In the genomic region with DNA sequence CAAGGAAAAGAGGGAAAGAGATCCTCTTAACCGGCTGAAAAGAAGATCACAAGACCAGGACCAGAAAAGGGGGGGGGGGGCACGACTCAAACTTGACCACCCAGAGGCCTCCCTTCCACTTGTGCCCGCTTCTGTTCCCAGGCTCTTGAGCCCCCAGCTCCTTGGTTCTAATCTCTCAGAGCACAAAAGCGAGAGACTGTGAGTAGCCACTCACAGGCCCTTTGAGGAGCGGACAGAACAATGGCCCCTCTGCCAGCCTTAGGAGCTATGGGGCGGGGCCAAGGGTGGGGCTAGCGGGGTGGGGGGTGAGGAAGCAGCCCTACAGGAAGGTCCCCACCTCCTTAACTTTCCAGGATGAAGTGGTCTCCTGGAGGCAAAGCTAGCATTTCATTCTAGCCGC, we compare ENCODE assay signal across 14 mouse cellular contexts.
DNase-seq lines count a peak whose midpoint lies in the region; ATAC-seq and TF ChIP-seq lines count a peak whose summit lies in the region.
"Had no signal": no experiment of that assay in that cellular context is flagged by ENCODE, and none has a peak within 500 bp of the region (broad histone marks: within the 10 kb centered on the region; RNA-seq: fewer than 3 reads in every experiment).

No protein-coding gene starts in this region.

- H3K4me3 ChIP-seq in heart, embryonic 14.5 days (ENCODE audit: control insufficient read depth in 1 of 2, insufficient read depth in 1 of 2, low read depth in 1 of 2, low read length in 2 of 2), result no peak overlapping the region
- peak overlapping the region; percentile 35 for H3K4me3 ChIP-seq in midbrain, embryonic 10.5 days
- no peak overlapping the region for H3K4me3 ChIP-seq in midbrain, postnatal 0 days (ENCODE audit: low read depth, low read length)
- H3K4me3 ChIP-seq in forebrain, embryonic 12.5 days (replicated peaks), result no peak overlapping the region
- H3K4me3 ChIP-seq in neural tube, embryonic 15.5 days (replicated peaks), result no peak overlapping the region
- H3K4me3 ChIP-seq: embryonic facial prominence, embryonic 15.5 days; liver, embryonic 13.5 days had no signal

- no peak for DNase-seq in heart, postnatal 14 days
- DNase-seq in midbrain, embryonic 10.5 days (ENCODE audit: low spot score), result peak; percentile 78
- no peak for DNase-seq in midbrain, postnatal 0 days (ENCODE audit: low spot score)
- no peak for DNase-seq in left cerebral cortex, postnatal 14 days (ENCODE audit: low spot score in 2 of 2)
- DNase-seq in left cerebral cortex, adult 11 months (ENCODE audit: low spot score), result no peak
- DNase-seq: adrenal gland, postnatal 25 days; cerebellum, adult 11-12 months; kidney, postnatal 25 days; liver, embryonic 13.5 days had no signal

- intact Hi-C loops in heart, postnatal 14 days (cut with DNase I), result no loop called here
- intact Hi-C loops in left cerebral cortex, postnatal 14 days (cut with DNase I), result no loop called here

- H3K9ac ChIP-seq in heart, embryonic 14.5 days (ENCODE audit: low read length), result no peak overlapping the region
- H3K9ac ChIP-seq in midbrain, postnatal 0 days (replicated peaks; ENCODE audit: low read length, poor library complexity, severe bottlenecking), result no peak overlapping the region
- H3K9ac ChIP-seq in forebrain, embryonic 12.5 days, result no peak overlapping the region
- H3K9ac ChIP-seq in neural tube, embryonic 15.5 days (replicated peaks), result no peak overlapping the region
- H3K9ac ChIP-seq: embryonic facial prominence, embryonic 15.5 days; liver, embryonic 13.5 days had no signal

- no peak overlapping the region for H3K27ac ChIP-seq in heart, embryonic 14.5 days (replicated peaks in 1 of 2; ENCODE audit: control insufficient read depth in 1 of 2, insufficient read depth in 1 of 2, low read depth in 2 of 2, low read length in 2 of 2)
- peak overlapping the region; percentile 82 for H3K27ac ChIP-seq in midbrain, embryonic 10.5 days (replicated peaks)
- H3K27ac ChIP-seq in midbrain, postnatal 0 days (ENCODE audit: low read depth, low read length), result no peak overlapping the region
- no peak overlapping the region for H3K27ac ChIP-seq in forebrain, embryonic 12.5 days
- no peak overlapping the region for H3K27ac ChIP-seq in neural tube, embryonic 15.5 days (replicated peaks)
- H3K27ac ChIP-seq: embryonic facial prominence, embryonic 15.5 days; liver, embryonic 13.5 days had no signal

- no peaks in the 10 kb centered on the region for H3K4me1 ChIP-seq in heart, embryonic 14.5 days (ENCODE audit: control insufficient read depth in 2 of 2, insufficient read depth in 2 of 2, low read length in 2 of 2)
- peaks cover 46% of the 10 kb centered on the region for H3K4me1 ChIP-seq in midbrain, embryonic 10.5 days
- no peaks in the 10 kb centered on the region for H3K4me1 ChIP-seq in midbrain, postnatal 0 days (ENCODE audit: insufficient read depth, low read length)
- peaks cover 34% of the 10 kb centered on the region for H3K4me1 ChIP-seq in forebrain, embryonic 12.5 days
- peaks cover 14% of the 10 kb centered on the region for H3K4me1 ChIP-seq in neural tube, embryonic 15.5 days
- H3K4me1 ChIP-seq: embryonic facial prominence, embryonic 15.5 days; liver, embryonic 13.5 days had no signal

- H3K27me3 ChIP-seq in heart, embryonic 14.5 days (ENCODE audit: control insufficient read depth, insufficient read depth, low read length), result no peaks in the 10 kb centered on the region
- H3K27me3 ChIP-seq in midbrain, embryonic 10.5 days (ENCODE audit: low read depth, poor library complexity, severe bottlenecking), result peaks cover 70% of the 10 kb centered on the region
- no peaks in the 10 kb centered on the region for H3K27me3 ChIP-seq in midbrain, postnatal 0 days (ENCODE audit: insufficient read depth, low read length)
- H3K27me3 ChIP-seq in forebrain, embryonic 12.5 days, result peaks cover 52% of the 10 kb centered on the region
- H3K27me3 ChIP-seq in neural tube, embryonic 15.5 days (replicated peaks), result no peaks in the 10 kb centered on the region
- H3K27me3 ChIP-seq: embryonic facial prominence, embryonic 15.5 days; liver, embryonic 13.5 days; Patski had no signal

- no peak for ATAC-seq in heart, embryonic 14.5 days (ENCODE audit: insufficient number of reproducible peaks, insufficient read depth, low FRiP score, low read depth)
- ATAC-seq in midbrain, postnatal 0 days (ENCODE audit: low FRiP score), result no peak
- peak; percentile 75 for ATAC-seq in forebrain, embryonic 12.5 days (ENCODE audit: low FRiP score)
- ATAC-seq in neural tube, embryonic 15.5 days (ENCODE audit: low FRiP score), result no peak
- ATAC-seq: Patski had no signal

- WGBS in heart, embryonic 14.5 days, result 29% methylated on average over 8 of the region's 8 CpGs
- 7% methylated on average over 8 of the region's 8 CpGs for WGBS in midbrain, embryonic 10.5 days
- WGBS in midbrain, postnatal 0 days, result 24% methylated on average over 8 of the region's 8 CpGs
- 4% methylated on average over 8 of the region's 8 CpGs for WGBS in forebrain, embryonic 12.5 days
- 20% methylated on average over 8 of the region's 8 CpGs for WGBS in neural tube, embryonic 15.5 days

- H3K9me3 ChIP-seq in heart, embryonic 14.5 days (ENCODE audit: control insufficient read depth, low read length), result no peaks in the 10 kb centered on the region
- no peaks in the 10 kb centered on the region for H3K9me3 ChIP-seq in midbrain, embryonic 10.5 days (replicated peaks)
- no peaks in the 10 kb centered on the region for H3K9me3 ChIP-seq in midbrain, postnatal 0 days (ENCODE audit: low read length)
- no peaks in the 10 kb centered on the region for H3K9me3 ChIP-seq in forebrain, embryonic 12.5 days
- no peaks in the 10 kb centered on the region for H3K9me3 ChIP-seq in neural tube, embryonic 15.5 days (replicated peaks)
- H3K9me3 ChIP-seq: embryonic facial prominence, embryonic 15.5 days; liver, embryonic 13.5 days had no signal

- TF ChIP-seq CTCF in midbrain, postnatal 0 days (IDR thresholded peaks at IDR 0.05), result no peak

- H3K4me2 ChIP-seq in heart, embryonic 14.5 days (ENCODE audit: low read length), result peak overlapping the region; percentile 34; the same call in 1 of the 2 replicates
- H3K4me2 ChIP-seq in midbrain, postnatal 0 days (ENCODE audit: low read depth, low read length, poor library complexity, severe bottlenecking), result no peak overlapping the region
- H3K4me2 ChIP-seq in forebrain, embryonic 12.5 days, result peak overlapping the region; percentile 32
- H3K4me2 ChIP-seq in neural tube, embryonic 15.5 days, result peak overlapping the region; percentile 6; the same call in 1 of the 2 replicates
- H3K4me2 ChIP-seq: embryonic facial prominence, embryonic 15.5 days; liver, embryonic 13.5 days had no signal

- no peaks in the 10 kb centered on the region for H3K36me3 ChIP-seq in heart, embryonic 14.5 days (ENCODE audit: control insufficient read depth, insufficient read depth, low read length)
- no peaks in the 10 kb centered on the region for H3K36me3 ChIP-seq in midbrain, embryonic 10.5 days
- H3K36me3 ChIP-seq in midbrain, postnatal 0 days (ENCODE audit: insufficient read depth, low read length), result no peaks in the 10 kb centered on the region
- H3K36me3 ChIP-seq in forebrain, embryonic 12.5 days (replicated peaks), result no peaks in the 10 kb centered on the region
- H3K36me3 ChIP-seq in neural tube, embryonic 15.5 days, result no peaks in the 10 kb centered on the region
- H3K36me3 ChIP-seq: embryonic facial prominence, embryonic 15.5 days; liver, embryonic 13.5 days had no signal
